Comparison of ENCODE assay signal across 8 mouse cellular contexts in genomic region chr10:80164998-80165344, GRCm38 (mm10). TPM values are rescaled to one million over a fixed set of nuclear protein-coding genes. Genes with fewer than 3 reads are reported as not detected.
DNase-seq lines count a peak whose midpoint lies in the region; ATAC-seq lines count a peak whose summit lies in the region.

No protein-coding gene starts in this region.

- DNase-seq in embryo, embryonic 10 days (ENCODE audit: low spot score): peak; percentile 100
- DNase-seq in gastrocnemius, postnatal 10 days: peak; percentile 93
- DNase-seq in left cerebral cortex, postnatal 10 days (ENCODE audit: extremely low spot score in 1 of 2, low spot score in 2 of 2): peak; percentile 96 to 97
- peak; percentile 97 to 98 for DNase-seq in right cerebral cortex, postnatal 10 days (ENCODE audit: low spot score in 2 of 2)
- peak; percentile 98 for DNase-seq in urinary bladder, postnatal 14 days (ENCODE audit: low spot score)

- peak; percentile 17 for ATAC-seq in activated CD4-positive, CD25-positive, alpha-beta regulatory T cell, adult 4 months
- ATAC-seq in inflammation-experienced regulatory T-cells, adult 6 months: peak; percentile 22
- peak; percentile 60 for ATAC-seq in megakaryocyte progenitor cell, adult 5-6 weeks (replicated peaks; ENCODE audit: poor library complexity)

- intact Hi-C loops in left cerebral cortex, postnatal 10 days (cut with DNase I): loop anchor here (2.0 kb wide), 1 partner anchor 16 kb away; the partner anchor contains the start of gene Midn

RNA-seq across cellular contexts. Expression of gene Cirbp, which starts 0.8 kb away (rescaled TPM):
- 100 to 1,000 TPM; 132 to 177 TPM for polyA plus RNA-seq in activated CD4-positive, CD25-positive, alpha-beta regulatory T cell, adult 4 months (2017; shearing (Covaris generic))
- 10 to 100 TPM; 84.3 to 88.4 TPM for total RNA-seq in gastrocnemius, postnatal 10 days (2021)
- 100 to 1,000 TPM in 2 of 3 experiments, 10 to 100 TPM in 1; 84.2 to 255 (median 213) TPM for polyA plus RNA-seq in inflammation-experienced regulatory T-cells, adult 6 months (2017; shearing (Covaris generic))
- 100 to 1,000 TPM; 138 to 151 TPM for total RNA-seq in left cerebral cortex, postnatal 10 days (2021)
- total RNA-seq in megakaryocyte progenitor cell, adult 5-6 weeks (2015): 16.1 and 18.4 TPM in 2 replicates
- 35.4 and 60.4 TPM in 2 replicates for total RNA-seq in megakaryocyte progenitor cell, adult 5-6 weeks (2017)

RNA-seq across cellular contexts. Expression of gene 1600002K03Rik, which starts 7.8 kb away (rescaled TPM):
- polyA plus RNA-seq in activated CD4-positive, CD25-positive, alpha-beta regulatory T cell, adult 4 months (2017; shearing (Covaris generic)): 10 to 100 TPM; 18.0 to 22.7 TPM
- total RNA-seq in gastrocnemius, postnatal 10 days (2021): 1 to 10 TPM; 3.9 to 5.5 TPM
- polyA plus RNA-seq in inflammation-experienced regulatory T-cells, adult 6 months (2017; shearing (Covaris generic)): 10 to 100 TPM; 17.9 to 28.4 (median 20.5) TPM
- 1 to 10 TPM; 4.5 TPM for total RNA-seq in left cerebral cortex, postnatal 10 days (2021)
- 17.2 and 18.2 TPM in 2 replicates for total RNA-seq in megakaryocyte progenitor cell, adult 5-6 weeks (2015)
- 13.4 and 13.5 TPM in 2 replicates for total RNA-seq in megakaryocyte progenitor cell, adult 5-6 weeks (2017)

RNA-seq across cellular contexts. Expression of gene Efna2, which starts 14.3 kb away (rescaled TPM):
- polyA plus RNA-seq in activated CD4-positive, CD25-positive, alpha-beta regulatory T cell, adult 4 months (2017; shearing (Covaris generic)): not detected
- 1 to 10 TPM; 1.1 to 1.9 TPM for total RNA-seq in gastrocnemius, postnatal 10 days (2021)
- not detected for polyA plus RNA-seq in inflammation-experienced regulatory T-cells, adult 6 months (2017; shearing (Covaris generic))
- total RNA-seq in left cerebral cortex, postnatal 10 days (2021): 10 to 100 TPM; 18.4 to 19.1 TPM
- 0.54 TPM in 1 of 2 replicates, not detected in the other for total RNA-seq in megakaryocyte progenitor cell, adult 5-6 weeks (2015)
- 0.37 TPM in 1 of 2 replicates, not detected in the other for total RNA-seq in megakaryocyte progenitor cell, adult 5-6 weeks (2017)

RNA-seq across cellular contexts. Expression of gene Midn, which starts 16.9 kb away (rescaled TPM):
- polyA plus RNA-seq in activated CD4-positive, CD25-positive, alpha-beta regulatory T cell, adult 4 months (2017; shearing (Covaris generic)): 1 to 10 TPM; 7.3 to 9.2 TPM
- total RNA-seq in gastrocnemius, postnatal 10 days (2021): 10 to 100 TPM; 34.3 to 62.7 TPM
- polyA plus RNA-seq in inflammation-experienced regulatory T-cells, adult 6 months (2017; shearing (Covaris generic)): 1 to 10 TPM; 7.3 to 9.3 (median 7.5) TPM
- 100 to 1,000 TPM in 1 of 2 experiments, 10 to 100 TPM in 1; 92.6 to 103 TPM for total RNA-seq in left cerebral cortex, postnatal 10 days (2021)
- 21.4 and 22.2 TPM in 2 replicates for total RNA-seq in megakaryocyte progenitor cell, adult 5-6 weeks (2015)
- total RNA-seq in megakaryocyte progenitor cell, adult 5-6 weeks (2017): 12.7 and 17.9 TPM in 2 replicates

RNA-seq across cellular contexts. Expression of gene Cbarp, which starts 24.3 kb away (rescaled TPM):
- under 1 TPM; 0.74 to 0.96 TPM for polyA plus RNA-seq in activated CD4-positive, CD25-positive, alpha-beta regulatory T cell, adult 4 months (2017; shearing (Covaris generic))
- total RNA-seq in gastrocnemius, postnatal 10 days (2021): 1 to 10 TPM; 2.3 to 3.2 TPM
- polyA plus RNA-seq in inflammation-experienced regulatory T-cells, adult 6 months (2017; shearing (Covaris generic)): 1 to 10 TPM in 2 of 3 experiments, under 1 TPM in 1; 0.60 to 2.3 (median 1.3) TPM
- total RNA-seq in left cerebral cortex, postnatal 10 days (2021): 100 to 1,000 TPM; 394 to 415 TPM
- total RNA-seq in megakaryocyte progenitor cell, adult 5-6 weeks (2015): 3.8 and 4.8 TPM in 2 replicates
- 2.0 and 2.2 TPM in 2 replicates for total RNA-seq in megakaryocyte progenitor cell, adult 5-6 weeks (2017)

Comparison
In these comparisons a context has a peak if more than half of its experiments do, and no peak if none do; other contexts are left out.
1. Peak in every context shown above with its lines: DNase-seq and ATAC-seq.
2. RNA of gene Efna2, which starts 14.3 kb away (total RNA-seq): 18.4 to 19.1 TPM in left cerebral cortex, postnatal 10 days; 1.1 to 1.9 TPM in gastrocnemius, postnatal 10 days and 0.37 to 0.54 TPM in megakaryocyte progenitor cell, adult 5-6 weeks; every median in the first group is over 4 times any median in the second.